Mouse (Mus musculus): ENCODE measurements around the gene 9130023H24Rik. TPM values are rescaled to one million over a fixed set of nuclear protein-coding genes. Genes with fewer than 3 reads are reported as not detected.

Gene 9130023H24Rik
- total and polyA plus RNA-seq, 2 experiments from 2014 or later: 4.3 to 5.6 TPM

DNA sequence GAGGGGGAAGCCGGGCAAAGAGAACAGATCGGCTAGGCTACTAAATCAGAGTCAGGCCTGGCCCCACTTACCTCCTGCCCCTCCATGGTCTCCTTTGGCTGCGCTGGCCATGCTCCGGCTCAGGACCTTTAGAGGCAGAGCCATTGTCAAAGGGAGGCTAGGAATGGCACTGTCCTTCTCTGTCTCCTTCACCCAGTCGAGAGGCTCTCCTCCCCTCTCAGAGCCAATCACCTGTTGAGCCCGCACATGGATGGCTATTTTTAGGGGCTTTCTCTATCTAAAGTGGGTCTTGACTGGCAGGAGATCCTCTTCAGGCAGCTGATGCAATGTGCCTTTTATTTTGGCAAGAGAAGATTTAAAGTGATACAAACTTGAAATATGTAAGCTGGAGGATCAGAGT, 31.7 kb downstream of the 9130023H24Rik start, which contains the start of gene Cox6a2:
Gene Cox6a2, minus strand, starts transcription at position 236 of the 400 bp plus-strand sequence.
- WGBS: 84% methylated on average over 6 of the region's 6 CpGs
- H3K9ac ChIP-seq (replicated peaks; ENCODE audit: low read length): no peak within 1 kb of the TSS
- H3K27me3 ChIP-seq (ENCODE audit: insufficient read depth, low read length): no peaks in the 10 kb centered on the region
- H3K27ac ChIP-seq: no peak within 1 kb of the TSS
- ATAC-seq (no peak), DNase-seq (ENCODE audit: low spot score) (no peak)
- no peaks in the 10 kb centered on the region for H3K9me3 ChIP-seq (ENCODE audit: low read length)
- no peaks in the 10 kb centered on the region for H3K4me1 ChIP-seq (ENCODE audit: insufficient read depth, low read length)
- no peak within 1 kb of the TSS for H3K4me2 ChIP-seq (ENCODE audit: low read depth, low read length)
- TF ChIP-seq CTCF (IDR thresholded peaks at IDR 0.05; ENCODE audit: low read depth): no peak
- H3K36me3 ChIP-seq (ENCODE audit: insufficient read depth, low read length): no peaks in the 10 kb centered on the region
- H3K4me3 ChIP-seq (ENCODE audit: low read length): no peak within 1 kb of the TSS

DNA sequence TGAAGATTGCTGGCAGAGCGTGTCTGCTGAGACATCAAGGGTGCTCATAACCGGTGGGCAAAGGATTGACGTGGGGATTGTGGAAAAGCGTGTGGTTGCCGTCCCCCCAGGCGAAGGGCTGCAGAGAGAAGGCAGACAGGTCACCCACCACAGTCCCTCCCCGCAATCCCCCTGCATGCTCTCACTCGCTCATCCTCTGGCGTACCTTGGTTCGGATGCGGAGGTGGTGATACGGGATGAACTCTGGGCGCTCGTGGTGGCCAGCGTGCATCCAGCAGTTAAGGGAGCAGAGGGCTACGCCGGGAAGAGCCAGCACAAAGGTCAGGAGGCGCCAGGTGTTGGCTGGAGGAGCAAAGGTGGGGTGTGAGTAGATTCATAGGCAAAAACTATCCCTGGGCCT, 32.1 kb downstream of the 9130023H24Rik start:
- no peak overlapping the region for H3K27ac ChIP-seq
- no peak for DNase-seq (ENCODE audit: low spot score)

DNA sequence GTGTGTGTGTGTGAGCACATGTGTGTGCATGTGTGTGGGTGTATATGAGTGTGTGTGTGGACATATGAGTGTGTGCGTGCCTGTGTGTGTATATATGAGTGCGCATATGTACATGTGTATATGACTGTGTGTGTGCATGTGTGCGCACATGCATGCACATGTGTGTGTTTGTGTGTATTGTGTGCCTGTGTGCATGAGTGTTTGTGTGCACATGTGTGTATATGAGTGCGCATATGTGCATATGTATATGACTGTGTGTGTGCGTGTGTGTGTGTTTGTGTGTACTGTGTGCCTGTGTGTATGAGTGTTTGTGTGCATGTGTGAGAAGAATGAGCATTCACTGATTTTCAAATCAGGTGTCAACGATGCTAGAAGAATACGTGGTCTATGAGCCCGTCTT, 33.7 kb downstream of the 9130023H24Rik start:
- Histone ChIP-seq H3K9ac (replicated peaks; ENCODE audit: low read length) (no peak overlapping the region), H3K4me2 (ENCODE audit: low read depth, low read length) (no peak overlapping the region), H3K4me3 (ENCODE audit: low read length) (no peak overlapping the region), H3K27me3 (ENCODE audit: insufficient read depth, low read length) (no peaks in the 10 kb centered on the region), H3K27ac (no peak overlapping the region), H3K9me3 (ENCODE audit: low read length) (no peaks in the 10 kb centered on the region), H3K4me1 (ENCODE audit: insufficient read depth, low read length) (no peaks in the 10 kb centered on the region), H3K36me3 (ENCODE audit: insufficient read depth, low read length) (no peaks in the 10 kb centered on the region)
- DNase-seq (ENCODE audit: low spot score): no peak
- WGBS: 88% methylated on average over 8 of the region's 8 CpGs
- ATAC-seq: no peak
- no peak for TF ChIP-seq CTCF (IDR thresholded peaks at IDR 0.05; ENCODE audit: low read depth)

More for the DNA sequence above, 32.1 kb downstream of the 9130023H24Rik start:
- 85% methylated on average over 18 of the region's 18 CpGs for WGBS
- no peak overlapping the region for H3K4me2 ChIP-seq (ENCODE audit: low read depth, low read length)
- H3K4me3 ChIP-seq (ENCODE audit: low read length): no peak overlapping the region
- H3K36me3 ChIP-seq (ENCODE audit: insufficient read depth, low read length): no peaks in the 10 kb centered on the region
- H3K4me1 ChIP-seq (ENCODE audit: insufficient read depth, low read length): no peaks in the 10 kb centered on the region
- no peaks in the 10 kb centered on the region for H3K9me3 ChIP-seq (ENCODE audit: low read length)
- no peak overlapping the region for H3K9ac ChIP-seq (replicated peaks; ENCODE audit: low read length)
- H3K27me3 ChIP-seq (ENCODE audit: insufficient read depth, low read length): no peaks in the 10 kb centered on the region
- no peak for TF ChIP-seq CTCF (IDR thresholded peaks at IDR 0.05; ENCODE audit: low read depth)
- ATAC-seq: no peak

DNA sequence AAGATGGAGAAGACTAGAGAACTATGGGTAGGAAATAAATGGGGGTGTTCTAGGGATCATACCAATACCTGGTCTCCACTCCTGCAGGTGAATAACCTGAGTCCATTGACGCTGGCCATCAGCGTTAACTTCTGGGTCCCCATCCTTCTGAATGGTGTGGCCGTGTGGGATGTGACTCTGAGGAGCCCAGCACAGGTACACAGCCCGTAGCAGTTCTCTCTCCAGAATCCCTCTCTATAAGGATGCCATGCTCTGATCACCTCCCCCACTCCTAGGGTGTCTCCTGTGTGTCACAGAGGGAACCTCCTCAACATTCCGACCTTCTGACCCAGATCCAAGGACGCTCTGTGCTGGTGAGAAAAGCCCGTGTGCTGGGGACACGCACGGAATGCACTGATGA, 34.8 kb downstream of the 9130023H24Rik start:
- H3K27me3 ChIP-seq (ENCODE audit: insufficient read depth, low read length): no peaks in the 10 kb centered on the region
- H3K9me3 ChIP-seq (ENCODE audit: low read length): no peaks in the 10 kb centered on the region
- H3K27ac ChIP-seq: no peak overlapping the region
- no peaks in the 10 kb centered on the region for H3K4me1 ChIP-seq (ENCODE audit: insufficient read depth, low read length)
- no peak overlapping the region for H3K4me2 ChIP-seq (ENCODE audit: low read depth, low read length)
- H3K36me3 ChIP-seq (ENCODE audit: insufficient read depth, low read length): no peaks in the 10 kb centered on the region
- ATAC-seq (no peak), DNase-seq (ENCODE audit: low spot score) (no peak)
- H3K4me3 ChIP-seq (ENCODE audit: low read length): no peak overlapping the region
- 74% methylated on average over 9 of the region's 9 CpGs for WGBS
- no peak for TF ChIP-seq CTCF (IDR thresholded peaks at IDR 0.05; ENCODE audit: low read depth)
- no peak overlapping the region for H3K9ac ChIP-seq (replicated peaks; ENCODE audit: low read length)

DNA sequence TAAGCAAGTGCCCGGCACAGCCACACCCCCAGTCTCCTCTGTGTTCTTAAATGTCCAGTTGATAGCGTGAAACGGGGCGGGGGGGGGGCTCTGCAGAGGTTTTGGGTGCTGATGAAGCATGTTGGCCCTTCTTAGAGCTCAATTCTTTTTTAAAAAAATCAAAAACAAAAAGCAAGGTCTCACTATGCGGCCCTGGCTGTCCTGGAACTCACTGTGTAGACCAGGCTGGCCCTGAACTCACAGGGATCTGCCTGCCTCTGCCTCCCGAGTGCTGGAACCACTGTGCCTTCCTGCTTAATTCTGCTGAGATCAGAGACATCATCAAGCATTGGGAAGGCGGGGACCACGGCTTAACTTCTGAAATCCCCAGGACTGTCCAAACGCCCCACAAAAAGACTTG, 36.2 kb downstream of the 9130023H24Rik start:
- no peak for ATAC-seq
- no peak for TF ChIP-seq CTCF (IDR thresholded peaks at IDR 0.05; ENCODE audit: low read depth)

More for the DNA sequence above, 36.2 kb downstream of the 9130023H24Rik start:
- Histone ChIP-seq H3K36me3 (ENCODE audit: insufficient read depth, low read length) (no peaks in the 10 kb centered on the region), H3K27ac (no peak overlapping the region), H3K4me1 (ENCODE audit: insufficient read depth, low read length) (no peaks in the 10 kb centered on the region), H3K4me3 (ENCODE audit: low read length) (no peak overlapping the region), H3K9me3 (ENCODE audit: low read length) (no peaks in the 10 kb centered on the region), H3K27me3 (ENCODE audit: insufficient read depth, low read length) (no peaks in the 10 kb centered on the region), H3K9ac (replicated peaks; ENCODE audit: low read length) (no peak overlapping the region), H3K4me2 (ENCODE audit: low read depth, low read length) (no peak overlapping the region)
- WGBS: 90% methylated on average over 9 of the region's 9 CpGs
- no peak for DNase-seq (ENCODE audit: low spot score)

Other genes with a start within 250 kb of the 9130023H24Rik start
- 12.1 and 12.7 TPM in 2 replicates for gene Pycard, start 244.2 kb downstream of the 9130023H24Rik start, total RNA-seq (2014; rRNA removed)
- gene Pycard, start 244.2 kb downstream of the 9130023H24Rik start, polyA plus RNA-seq (2015; fragmentation: Nextera tagmentation; extraction: Ambion mirVana): 9.3 and 10.7 TPM in 2 replicates
- gene Trim72, start 234.1 kb downstream of the 9130023H24Rik start, total RNA-seq (2014; rRNA removed): 0.37 and 1.4 TPM in 2 replicates
- gene Trim72, start 234.1 kb downstream of the 9130023H24Rik start, polyA plus RNA-seq (2015; fragmentation: Nextera tagmentation; extraction: Ambion mirVana): not detected in 2 replicates
- 2.6 and 3.2 TPM in 2 replicates for gene Itgam, start 175.4 kb downstream of the 9130023H24Rik start, total RNA-seq (2014; rRNA removed)
- gene Itgam, start 175.4 kb downstream of the 9130023H24Rik start, polyA plus RNA-seq (2015; fragmentation: Nextera tagmentation; extraction: Ambion mirVana): 1.2 and 1.3 TPM in 2 replicates
- not detected in 2 replicates for gene Gm49368, start 175.3 kb downstream of the 9130023H24Rik start, total RNA-seq (2014; rRNA removed)
- gene Gm49368, start 175.3 kb downstream of the 9130023H24Rik start, polyA plus RNA-seq (2015; fragmentation: Nextera tagmentation; extraction: Ambion mirVana): not detected in 2 replicates
- 0.58 and 0.68 TPM in 2 replicates for gene Itgax, start 108.5 kb downstream of the 9130023H24Rik start, total RNA-seq (2014; rRNA removed)
- not detected in 2 replicates for gene Itgax, start 108.5 kb downstream of the 9130023H24Rik start, polyA plus RNA-seq (2015; fragmentation: Nextera tagmentation; extraction: Ambion mirVana)
- gene Itgad, start 83.7 kb downstream of the 9130023H24Rik start, total RNA-seq (2014; rRNA removed): 0.25 TPM in 1 of 2 replicates, not detected in the other
- not detected in 2 replicates for gene Itgad, start 83.7 kb downstream of the 9130023H24Rik start, polyA plus RNA-seq (2015; fragmentation: Nextera tagmentation; extraction: Ambion mirVana)
- gene Cox6a2, start 31.6 kb downstream of the 9130023H24Rik start, total RNA-seq (2014; rRNA removed): not detected in 2 replicates
- gene Cox6a2, start 31.6 kb downstream of the 9130023H24Rik start, polyA plus RNA-seq (2015; fragmentation: Nextera tagmentation; extraction: Ambion mirVana): 0.83 and 0.93 TPM in 2 replicates
- gene Armc5, start 689 bp downstream of the 9130023H24Rik start, total RNA-seq (2014; rRNA removed): 21.1 and 27.6 TPM in 2 replicates
- gene Armc5, start 689 bp downstream of the 9130023H24Rik start, polyA plus RNA-seq (2015; fragmentation: Nextera tagmentation; extraction: Ambion mirVana): 15.2 and 16.4 TPM in 2 replicates
- 19.8 and 20.6 TPM in 2 replicates for gene Tgfb1i1, start 8.8 kb upstream of the 9130023H24Rik start, total RNA-seq (2014; rRNA removed)
- 22.7 and 23.3 TPM in 2 replicates for gene Tgfb1i1, start 8.8 kb upstream of the 9130023H24Rik start, polyA plus RNA-seq (2015; fragmentation: Nextera tagmentation; extraction: Ambion mirVana)
- gene Slc5a2, start 27.6 kb upstream of the 9130023H24Rik start, total RNA-seq (2014; rRNA removed): not detected in 2 replicates
- 0.38 and 0.42 TPM in 2 replicates for gene Slc5a2, start 27.6 kb upstream of the 9130023H24Rik start, polyA plus RNA-seq (2015; fragmentation: Nextera tagmentation; extraction: Ambion mirVana)
- 34.9 and 35.1 TPM in 2 replicates for gene BC017158, start 60.1 kb upstream of the 9130023H24Rik start, total RNA-seq (2014; rRNA removed)
- gene BC017158, start 60.1 kb upstream of the 9130023H24Rik start, polyA plus RNA-seq (2015; fragmentation: Nextera tagmentation; extraction: Ambion mirVana): 15.9 and 16.8 TPM in 2 replicates
- gene Rgs10, start 180.7 kb upstream of the 9130023H24Rik start, total RNA-seq (2014; rRNA removed): 31.7 and 35.4 TPM in 2 replicates
- 101 and 107 TPM in 2 replicates for gene Rgs10, start 180.7 kb upstream of the 9130023H24Rik start, polyA plus RNA-seq (2015; fragmentation: Nextera tagmentation; extraction: Ambion mirVana)
- gene Tial1, start 223.7 kb upstream of the 9130023H24Rik start, total RNA-seq (2014; rRNA removed): 33.8 and 44.7 TPM in 2 replicates
- 22.4 and 26.0 TPM in 2 replicates for gene Tial1, start 223.7 kb upstream of the 9130023H24Rik start, polyA plus RNA-seq (2015; fragmentation: Nextera tagmentation; extraction: Ambion mirVana)